Mouse (Mus musculus) T-helper 1 cell (primary cell): ENCODE data around the gene Ube2cbp.

Experiments
- in situ Hi-C: fragments of 300-600 bp; cut with MboI, MseI; formaldehyde crosslinking; loops from one replicate; pipeline ENCODE4 v1.15.1; 2025; ENCODE audit warnings: high pct_unique_total_duplicates

Ube2cbp gene

GRCm38 (mm10) chr9:86464151-86465105 is at the start of gene Ube2cbp:
Gene Ube2cbp, minus strand, starts transcription at chr9:86464950.
- in situ Hi-C loops: loop anchor here (5.0 to 10.0 kb wide), 2 partner anchors 108 to 720 kb away; partner anchors contain the start of genes Ibtk, Pgm3 and Rwdd2a

GRCm38 (mm10) chr9:86514390-86514789 is 49.6 kb upstream of the Ube2cbp start:
- in situ Hi-C loops: no loop called here

DNA sequence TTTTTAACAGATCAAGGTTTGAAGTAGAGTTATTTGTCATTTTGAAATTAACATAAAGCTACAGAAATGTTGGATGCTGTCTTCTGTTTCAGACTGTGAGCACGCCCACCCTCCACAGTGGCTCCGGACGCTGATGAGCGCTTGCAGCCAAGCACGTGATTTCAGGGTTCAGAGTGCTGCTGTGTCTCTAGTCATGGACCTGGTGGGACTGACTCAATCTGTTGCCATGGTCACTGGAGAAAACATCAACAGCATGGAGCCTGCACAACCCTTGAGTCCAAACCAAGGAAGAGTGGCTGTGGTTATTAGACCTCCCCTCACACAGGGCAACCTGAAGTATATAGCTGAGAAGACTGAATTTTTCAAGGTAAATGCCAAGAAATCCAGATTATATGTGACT is 49.0 kb upstream of the Ube2cbp start:
- in situ Hi-C loops: no loop called here

GRCm38 (mm10) chr9:86507437-86507836 is 42.7 kb upstream of the Ube2cbp start:
- in situ Hi-C loops: no loop called here

DNA sequence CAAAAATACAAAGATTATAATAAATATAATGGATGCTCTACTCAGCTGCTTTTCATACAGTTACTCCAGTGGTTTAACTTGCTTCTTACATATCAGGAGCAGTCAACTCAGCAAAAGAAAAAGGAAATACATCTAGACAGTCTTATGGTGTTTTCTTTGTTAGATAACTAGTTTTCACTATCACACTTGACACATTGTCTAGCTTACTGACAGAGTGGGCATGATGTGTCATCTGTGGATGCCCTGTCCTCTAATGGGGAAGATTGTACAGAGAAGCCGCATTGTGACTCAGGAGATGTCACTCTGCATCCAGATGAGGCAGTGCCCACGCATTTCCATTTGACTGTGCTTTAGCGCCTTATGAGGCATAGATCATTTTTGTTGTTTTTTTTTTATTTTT is 34.3 kb upstream of the Ube2cbp start:
- in situ Hi-C loops: no loop called here

- in situ Hi-C loops: no loop called here
Measured at GRCm38 (mm10) chr9:86496261-86496660, 31.5 kb upstream of the Ube2cbp start.

DNA sequence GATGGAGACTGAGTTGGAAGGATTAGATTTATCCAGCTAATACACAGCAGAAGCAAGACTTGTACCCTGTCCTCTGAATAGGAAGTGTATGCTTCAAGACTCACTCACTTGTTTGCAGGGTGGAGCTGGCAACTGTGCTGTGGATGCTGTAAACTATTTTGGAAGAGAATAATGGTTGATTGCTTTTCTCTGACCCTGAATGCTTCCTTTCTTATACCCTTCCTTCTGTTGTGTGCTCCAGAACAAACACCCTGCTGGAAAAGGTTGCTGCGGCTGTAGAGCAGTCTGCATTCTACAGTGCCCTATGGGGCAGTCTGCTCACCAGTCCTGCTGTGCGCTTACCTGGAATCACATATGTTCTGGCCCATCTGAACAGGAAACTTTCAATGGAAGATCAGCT is 27.0 kb upstream of the Ube2cbp start:
- in situ Hi-C loops: no loop called here

DNA sequence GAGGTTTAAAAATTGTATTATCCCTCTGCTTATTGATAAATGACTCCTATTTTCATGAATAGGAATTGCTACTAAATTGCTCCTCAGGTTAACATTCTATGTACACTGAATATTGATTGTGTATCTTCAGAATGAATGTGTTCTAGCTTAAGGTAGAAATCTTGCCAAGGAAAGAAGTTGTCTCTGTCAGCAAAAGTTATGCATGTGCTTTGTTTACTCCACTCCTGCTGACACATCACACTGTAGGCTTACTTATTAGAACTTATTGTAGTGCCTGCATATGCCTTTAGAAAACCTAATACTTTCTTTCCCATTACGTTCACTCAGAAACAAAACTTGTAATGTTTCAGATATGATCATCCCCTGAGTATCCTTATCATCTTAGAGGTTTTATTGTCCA is 17.5 kb upstream of the Ube2cbp start:
- in situ Hi-C loops: no loop called here

GRCm38 (mm10) chr9:86478414-86479093 is 13.8 kb upstream of the Ube2cbp start:
- in situ Hi-C loops: no loop called here

DNA sequence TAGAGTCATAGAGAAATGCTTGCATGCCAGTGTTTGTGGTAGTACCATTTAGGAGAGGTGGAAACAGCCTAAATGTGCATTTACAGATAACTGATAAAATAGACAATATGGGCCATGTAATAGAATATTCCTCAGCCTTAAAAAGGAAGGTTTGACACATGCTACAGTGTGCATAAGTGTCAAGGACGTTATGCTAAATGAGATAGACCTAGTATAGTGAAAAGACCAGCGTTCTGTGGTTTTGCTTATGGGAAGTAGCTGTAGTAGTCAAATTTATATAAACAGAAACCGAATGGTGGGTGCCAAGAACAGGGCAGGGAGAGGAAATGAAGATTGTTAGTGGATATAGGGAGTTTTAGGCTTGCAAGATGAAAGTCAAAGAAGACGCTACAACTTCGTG is 12.0 kb upstream of the Ube2cbp start:
- in situ Hi-C loops: no loop called here

DNA sequence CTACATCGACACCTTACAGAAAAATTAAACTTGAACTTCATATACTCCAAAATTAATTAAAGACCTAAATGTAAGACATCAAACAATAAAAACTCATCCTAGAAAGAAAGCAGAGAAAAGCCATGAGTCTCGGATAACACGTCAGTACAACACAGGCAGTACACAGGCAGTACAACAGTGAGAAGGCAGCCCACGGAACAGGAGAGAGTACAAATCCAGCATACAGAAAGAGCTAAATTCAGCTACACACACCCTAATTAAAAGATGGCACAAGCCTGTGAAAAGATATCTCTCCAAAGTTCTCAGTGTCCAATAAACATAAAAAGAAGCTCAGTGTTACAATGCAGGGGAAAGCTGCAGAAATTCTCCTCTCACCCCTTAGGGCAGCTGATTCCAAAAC is 11.2 kb upstream of the Ube2cbp start:
- in situ Hi-C loops: no loop called here

- in situ Hi-C loops: loop anchor here (5.0 to 10.0 kb wide), 2 partner anchors 105 to 722 kb away; partner anchors contain the start of genes Ibtk, Pgm3 and Rwdd2a
Measured at GRCm38 (mm10) chr9:86466990-86467870, 2.5 kb upstream of the Ube2cbp start, which contains the start of gene Dop1a. Gene Dop1a, plus strand, starts transcription at chr9:86467154.

DNA sequence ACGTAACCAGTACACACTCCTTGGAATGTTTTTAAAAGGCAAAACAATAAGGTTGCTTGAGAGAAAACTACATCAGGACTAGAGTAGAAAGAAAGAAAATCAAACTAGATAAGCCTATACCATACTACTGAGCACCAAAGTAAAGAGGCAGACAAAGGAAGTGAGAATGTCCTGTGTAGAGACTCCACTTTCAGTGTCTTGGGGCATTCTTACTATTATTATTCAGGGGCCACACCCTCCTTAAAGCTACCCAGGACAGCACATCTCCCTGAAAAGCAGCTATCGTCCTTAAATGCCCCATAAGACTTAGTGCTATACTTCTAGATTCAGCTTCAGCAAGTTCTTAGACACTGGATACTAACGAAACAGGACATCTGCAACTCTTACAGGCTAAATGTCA is 11.1 kb downstream of the Ube2cbp start:
- in situ Hi-C loops: loop anchor here (5.0 kb wide), 1 partner anchor 671 kb away; no protein-coding TSS in a partner anchor

GRCm38 (mm10) chr9:86451617-86452016 is 13.1 kb downstream of the Ube2cbp start:
- in situ Hi-C loops: loop anchor here (5.0 kb wide), 1 partner anchor 669 kb away; no protein-coding TSS in a partner anchor

DNA sequence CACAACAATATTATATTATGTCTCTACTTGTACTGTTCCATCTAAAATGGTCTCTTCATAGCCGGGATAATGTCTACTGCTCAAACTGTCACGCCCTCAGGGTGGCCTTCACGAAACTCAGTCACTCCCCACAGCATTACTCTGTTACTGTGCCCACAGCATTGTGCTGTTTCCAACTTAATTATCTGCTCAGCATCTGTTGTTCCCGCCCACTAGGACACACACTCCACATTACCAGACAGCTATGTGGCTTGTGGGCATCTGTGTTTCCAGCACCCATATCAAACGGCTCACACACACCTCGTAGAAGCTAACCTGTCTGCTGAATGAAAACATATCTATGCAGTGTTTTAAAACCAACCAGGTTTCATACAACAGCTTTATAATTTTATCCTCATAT is 13.7 kb downstream of the Ube2cbp start:
- in situ Hi-C loops: loop anchor here (5.0 kb wide), 1 partner anchor 669 kb away; no protein-coding TSS in a partner anchor

DNA sequence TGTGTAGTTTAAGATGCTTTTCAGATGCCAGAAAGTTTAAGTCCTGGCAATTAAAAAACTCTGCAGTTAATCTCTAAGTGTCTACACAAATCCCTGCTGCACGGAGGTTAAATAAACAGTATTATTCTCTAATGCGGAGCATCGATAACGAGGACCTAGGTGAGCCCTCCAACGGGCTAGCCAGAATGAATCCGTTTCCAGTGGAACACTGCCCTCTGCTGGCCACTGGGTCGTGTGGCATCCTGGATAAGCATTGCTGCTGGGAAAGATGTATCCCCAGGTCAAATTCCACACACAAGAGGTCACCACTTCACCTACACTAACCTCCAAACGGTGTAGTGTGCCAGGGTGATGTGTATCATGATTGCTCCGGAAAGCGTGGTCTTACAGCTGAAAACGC is 15.2 kb downstream of the Ube2cbp start:
- in situ Hi-C loops: no loop called here

- in situ Hi-C loops: no loop called here
Measured at GRCm38 (mm10) chr9:86447431-86447830, 17.3 kb downstream of the Ube2cbp start.

GRCm38 (mm10) chr9:86446847-86447246 is 17.9 kb downstream of the Ube2cbp start:
- in situ Hi-C loops: no loop called here

- in situ Hi-C loops: no loop called here
Measured at GRCm38 (mm10) chr9:86442248-86442647, 22.5 kb downstream of the Ube2cbp start.

- in situ Hi-C loops: no loop called here
Measured at GRCm38 (mm10) chr9:86438337-86439009, 26.3 kb downstream of the Ube2cbp start.

- in situ Hi-C loops: no loop called here
Measured at GRCm38 (mm10) chr9:86436608-86437007, 28.1 kb downstream of the Ube2cbp start.
